Mouse (Mus musculus) MEL (cell line): ENCODE measurements around the gene Crocc. TPM values are rescaled to one million over a fixed set of nuclear protein-coding genes. Genes with fewer than 3 reads are reported as not detected.

Source experiments
- DNase-seq: peaks from one replicate; pipeline ENCODE4 v3.0.0; 2011; ENCODE audit warnings: low read depth, low spot score
- H3K27ac ChIP-seq: 2 replicates; pipeline ENCODE4 v1.5.1; 2012; ENCODE audit warnings: low read depth, mild to moderate bottlenecking, control low read depth, low read length, moderate library complexity; ENCODE audit not compliant: control insufficient read depth
- H3K27me3 ChIP-seq, 2 experiments: fragments of 150-350 bp in 1 of 2; sonication (generic) in 1 of 2; 2 replicates each; pipeline ENCODE4 v1.6.1; 2012; ENCODE audit warnings: low read length in 2 of 2, mild to moderate bottlenecking in 2 of 2, improper control_type of control experiment in 1 of 2, moderate library complexity in 1 of 2; ENCODE audit not compliant: insufficient read depth in 2 of 2, control insufficient read depth in 1 of 2
- H3K36me3 ChIP-seq, 2 experiments: 2 replicates each; pipeline ENCODE4 v1.6.1; 2012 to 2014; ENCODE audit warnings: low read length in 2 of 2, improper control_type of control experiment in 1 of 2, inconsistent platforms in 1 of 2, mild to moderate bottlenecking in 1 of 2; ENCODE audit not compliant: insufficient read depth in 2 of 2, control insufficient read depth in 1 of 2
- H3K4me1 ChIP-seq, 2 experiments: fragments of 150-350 bp in 1 of 2; sonication (generic) in 1 of 2; 2 replicates each; pipeline ENCODE4 v1.6.1; 2012; ENCODE audit warnings: low read length in 2 of 2, improper control_type of control experiment in 1 of 2, mild to moderate bottlenecking in 1 of 2; ENCODE audit not compliant: insufficient read depth in 2 of 2, control insufficient read depth in 1 of 2
- H3K4me3 ChIP-seq, 2 experiments: fragments of 150-350 bp in 1 of 2; sonication (generic) in 1 of 2; 2 replicates each; pipeline ENCODE4 v1.5.1; 2012; ENCODE audit warnings: low read depth in 2 of 2, low read length in 2 of 2, mild to moderate bottlenecking in 2 of 2, moderate library complexity in 2 of 2, control low read depth in 1 of 2, improper control_type of control experiment in 1 of 2; ENCODE audit not compliant: control insufficient read depth in 1 of 2, insufficient read depth in 1 of 2
- H3K79me2 ChIP-seq: 2 replicates; pipeline ENCODE4 v1.6.1; 2012; ENCODE audit warnings: mild to moderate bottlenecking, low read length, moderate library complexity; ENCODE audit not compliant: control insufficient read depth, poor library complexity, insufficient read depth
- H3K9ac ChIP-seq: 2 replicates; pipeline ENCODE4 v1.6.1; 2012; ENCODE audit warnings: low read depth, mild to moderate bottlenecking, control low read depth, low read length, moderate library complexity; ENCODE audit not compliant: control insufficient read depth, poor library complexity, severe bottlenecking
- H3K9me3 ChIP-seq: fragments of 150-350 bp; sonication (generic); replicated peaks from 2 replicates; pipeline ENCODE4 v1.6.1; 2012; ENCODE audit warnings: mild to moderate bottlenecking, low read length, improper control_type of control experiment, moderate library complexity; ENCODE audit not compliant: insufficient read depth
- BHLHE40 ChIP-seq: IDR thresholded peaks from 2 replicates; pipeline ENCODE4 v1.6.1; 2012; ENCODE audit warnings: low read depth, mild to moderate bottlenecking, inconsistent platforms, low read length, improper control_type of control experiment, borderline replicate concordance
- CHD1 ChIP-seq: IDR thresholded peaks from 2 replicates; pipeline ENCODE4 v1.6.1; 2012; ENCODE audit warnings: low read depth, mild to moderate bottlenecking, inconsistent platforms, low read length, improper control_type of control experiment
- CHD2 ChIP-seq: IDR thresholded peaks from 2 replicates; pipeline ENCODE4 v1.6.1; 2011; ENCODE audit warnings: low read length, improper control_type of control experiment
- CTCF ChIP-seq, 3 experiments: IDR thresholded peaks in 2 of 3; conservative IDR thresholded peaks in 1 of 3; 2 replicates each; pipeline ENCODE4 v1.5.1; 2011 to 2012; ENCODE audit warnings: low read length in 3 of 3, low read depth in 2 of 3, mild to moderate bottlenecking in 2 of 3, improper control_type of control experiment in 1 of 3, inconsistent platforms in 1 of 3, mixed read lengths in 1 of 3, moderate library complexity in 1 of 3; ENCODE audit not compliant: control insufficient read depth in 1 of 3, insufficient read depth in 1 of 3, poor library complexity in 1 of 3, severe bottlenecking in 1 of 3
- E2F4 ChIP-seq: IDR thresholded peaks from 2 replicates; pipeline ENCODE4 v1.6.1; 2011; ENCODE audit warnings: low read depth, low read length, improper control_type of control experiment, borderline replicate concordance
- ELF1 ChIP-seq: IDR thresholded peaks from 2 replicates; pipeline ENCODE4 v1.6.1; 2014; ENCODE audit warnings: low read depth, mild to moderate bottlenecking, inconsistent platforms, low read length, improper control_type of control experiment, moderate library complexity
- EP300 ChIP-seq, 2 experiments: IDR thresholded peaks; 2 replicates each; pipeline ENCODE4 v1.6.1; 2011; ENCODE audit warnings: improper control_type of control experiment in 2 of 2, low read length in 2 of 2, low read depth in 1 of 2, mild to moderate bottlenecking in 1 of 2
- ETS1 ChIP-seq: IDR thresholded peaks from 2 replicates; pipeline ENCODE4 v1.6.1; 2012; ENCODE audit warnings: low read depth, mild to moderate bottlenecking, inconsistent platforms, low read length, improper control_type of control experiment, moderate library complexity
- GABPA ChIP-seq: IDR thresholded peaks from 2 replicates; pipeline ENCODE4 v1.6.1; 2012; ENCODE audit warnings: low read depth, mild to moderate bottlenecking, inconsistent platforms, low read length, improper control_type of control experiment, moderate library complexity
- GATA1 ChIP-seq: IDR thresholded peaks from 2 replicates; pipeline ENCODE4 v1.6.1; 2011; ENCODE audit warnings: low read depth, low read length, improper control_type of control experiment
- KAT2A ChIP-seq: conservative IDR thresholded peaks from 2 replicates; pipeline ENCODE4 v1.6.1; 2012; ENCODE audit warnings: low read depth, low read length, improper control_type of control experiment, inconsistent platforms
- MAFK ChIP-seq: IDR thresholded peaks from 2 replicates; pipeline ENCODE4 v1.6.1; 2011; ENCODE audit warnings: low read depth, mild to moderate bottlenecking, low read length, improper control_type of control experiment, borderline replicate concordance
- MAX ChIP-seq: IDR thresholded peaks from 2 replicates; pipeline ENCODE4 v1.6.1; 2011; ENCODE audit warnings: low read length, improper control_type of control experiment
- MAZ ChIP-seq: IDR thresholded peaks from 2 replicates; pipeline ENCODE4 v1.6.1; 2012; ENCODE audit warnings: low read depth, mild to moderate bottlenecking, inconsistent platforms, low read length, improper control_type of control experiment
- MEF2A ChIP-seq: IDR thresholded peaks from 2 replicates; pipeline ENCODE4 v1.6.1; 2014; ENCODE audit warnings: low read depth, mild to moderate bottlenecking, inconsistent platforms, low read length, improper control_type of control experiment; ENCODE audit not compliant: poor library complexity, insufficient replicate concordance, severe bottlenecking; ENCODE audit errors: extremely low read depth
- MXI1 ChIP-seq: IDR thresholded peaks from 2 replicates; pipeline ENCODE4 v1.6.1; 2011; ENCODE audit warnings: mild to moderate bottlenecking, low read depth, low read length, improper control_type of control experiment
- MYB ChIP-seq: IDR thresholded peaks from 2 replicates; pipeline ENCODE4 v1.6.1; 2011; ENCODE audit warnings: mild to moderate bottlenecking, low read depth, low read length, improper control_type of control experiment
- MYC ChIP-seq: IDR thresholded peaks from 2 replicates; pipeline ENCODE4 v1.6.1; 2011; ENCODE audit warnings: low read depth, mild to moderate bottlenecking, low read length, improper control_type of control experiment, moderate library complexity
- NELFE ChIP-seq: IDR thresholded peaks from 2 replicates; pipeline ENCODE4 v1.6.1; 2011; ENCODE audit warnings: low read depth, low read length, improper control_type of control experiment
- NRF1 ChIP-seq: IDR thresholded peaks from 2 replicates; pipeline ENCODE4 v1.6.1; 2014; ENCODE audit warnings: low read depth, mild to moderate bottlenecking, inconsistent platforms, low read length, improper control_type of control experiment, moderate library complexity; ENCODE audit not compliant: poor library complexity, insufficient read depth, severe bottlenecking
- POLR2A ChIP-seq, 2 experiments: IDR thresholded peaks; 2 replicates each; pipeline ENCODE4 v1.6.1; 2011 to 2012; ENCODE audit warnings: low read length in 2 of 2, mild to moderate bottlenecking in 2 of 2, control low read depth in 1 of 2, improper control_type of control experiment in 1 of 2, low read depth in 1 of 2, moderate library complexity in 1 of 2; ENCODE audit not compliant: control insufficient read depth in 1 of 2, insufficient read depth in 1 of 2, poor library complexity in 1 of 2
- POLR2AphosphoS2 ChIP-seq: IDR thresholded peaks from 2 replicates; pipeline ENCODE4 v1.6.1; 2011; ENCODE audit warnings: low read length, improper control_type of control experiment
- POLR2AphosphoS5 ChIP-seq: IDR thresholded peaks from 2 replicates; pipeline ENCODE4 v1.6.1; 2012; ENCODE audit warnings: low read depth, borderline replicate concordance, mild to moderate bottlenecking, inconsistent platforms, low read length, moderate library complexity, mixed read lengths
- RAD21 ChIP-seq: IDR thresholded peaks from 2 replicates; pipeline ENCODE4 v1.6.1; 2011; ENCODE audit warnings: mild to moderate bottlenecking, low read depth, low read length, improper control_type of control experiment
- RCOR1 ChIP-seq: IDR thresholded peaks from 2 replicates; pipeline ENCODE4 v1.6.1; 2012; ENCODE audit warnings: low read depth, mild to moderate bottlenecking, inconsistent platforms, low read length, improper control_type of control experiment
- SMC3 ChIP-seq: IDR thresholded peaks from 2 replicates; pipeline ENCODE4 v1.6.1; 2011; ENCODE audit warnings: low read depth, low read length, improper control_type of control experiment
- TAL1 ChIP-seq: IDR thresholded peaks from 2 replicates; pipeline ENCODE4 v1.6.1; 2012; ENCODE audit warnings: mild to moderate bottlenecking, inconsistent platforms, low read length, moderate library complexity, mixed read lengths
- TBP ChIP-seq: IDR thresholded peaks from 2 replicates; pipeline ENCODE4 v1.8.0; 2011; ENCODE audit warnings: low read depth, low read length, improper control_type of control experiment
- TCF12 ChIP-seq: IDR thresholded peaks from 2 replicates; pipeline ENCODE4 v1.6.1; 2014; ENCODE audit warnings: low read depth, mild to moderate bottlenecking, inconsistent platforms, low read length, improper control_type of control experiment, moderate library complexity
- UBTF ChIP-seq: IDR thresholded peaks from 2 replicates; pipeline ENCODE4 v1.6.1; 2012; ENCODE audit warnings: low read depth, mild to moderate bottlenecking, inconsistent platforms, low read length, improper control_type of control experiment, moderate library complexity, borderline replicate concordance; ENCODE audit not compliant: insufficient read depth
- USF1 ChIP-seq: IDR thresholded peaks from 2 replicates; pipeline ENCODE4 v1.6.1; 2014; ENCODE audit warnings: low read depth, mild to moderate bottlenecking, inconsistent platforms, low read length, improper control_type of control experiment, moderate library complexity
- USF2 ChIP-seq, 2 experiments: IDR thresholded peaks; 2 replicates each; pipeline ENCODE4 v1.6.1; 2011 to 2012; ENCODE audit warnings: improper control_type of control experiment in 2 of 2, low read length in 2 of 2, borderline replicate concordance in 1 of 2, inconsistent platforms in 1 of 2, low read depth in 1 of 2, mild to moderate bottlenecking in 1 of 2; ENCODE audit not compliant: insufficient read depth in 1 of 2
- ZC3H11A ChIP-seq: IDR thresholded peaks from 2 replicates; pipeline ENCODE4 v1.6.1; 2012; ENCODE audit warnings: low read depth, mild to moderate bottlenecking, inconsistent platforms, low read length, improper control_type of control experiment
- ZKSCAN1 ChIP-seq: IDR thresholded peaks from 2 replicates; pipeline ENCODE4 v1.6.1; 2012; ENCODE audit warnings: low read depth, mild to moderate bottlenecking, inconsistent platforms, low read length, improper control_type of control experiment, moderate library complexity
- ZMIZ1 ChIP-seq: IDR thresholded peaks from 2 replicates; pipeline ENCODE4 v1.6.1; 2012; ENCODE audit warnings: low read depth, mild to moderate bottlenecking, inconsistent platforms, low read length, improper control_type of control experiment, moderate library complexity
- ZNF384 ChIP-seq: IDR thresholded peaks from 2 replicates; pipeline ENCODE4 v1.6.1; 2012; ENCODE audit warnings: low read depth, mild to moderate bottlenecking, inconsistent platforms, low read length, improper control_type of control experiment
- polyA plus RNA-seq, 2 experiments: library from polyadenylated mRNA; stranded (reverse) in 1 of 2; unstranded in 1 of 2; fragments of >175 nt in 1 of 2; fragments of >200 nt in 1 of 2; gene quantifications; 2 replicates each; pipeline versions ENCODE4 v1.2.1 to v1.2.4; 2012; ENCODE audit warnings: low replicate concordance in 2 of 2, low read depth in 1 of 2; ENCODE audit not compliant: insufficient read length in 2 of 2, insufficient read depth in 1 of 2, missing spikeins in 1 of 2
- total RNA-seq: library from RNA; depleted of rRNA; stranded (reverse); fragments of 300-350 nt; gene quantifications from 2 replicates; pipeline ENCODE4 v1.2.3, GENCODE M21; 2012

The Crocc gene
- total and polyA plus RNA-seq, 3 experiments: 0.77 to 3.6 TPM; not detected in 1

GRCm38 (mm10) chr4:140986711-140987395 lies 73.5 kb downstream of the Crocc start, which contains the start of gene Atp13a2:
Gene Atp13a2, plus strand, starts transcription at chr4:140986873.
- Histone ChIP-seq H3K27me3 (no peaks in the 10 kb centered on the region), H3K4me3 (peak within 1 kb of the TSS; percentile 84 to 99), H3K27ac (peak within 1 kb of the TSS; percentile 36), H3K79me2 (peaks cover 8% of the 10 kb centered on the region), H3K36me3 (peaks cover 0 to 15% of the 10 kb centered on the region in 2 experiments; a peak in 2 of 4 replicates), H3K4me1 (peaks cover 7 to 23% of the 10 kb centered on the region in 2 experiments), H3K9ac (peak within 1 kb of the TSS; percentile 82), H3K9me3 (no peaks in the 10 kb centered on the region)
- peak; percentile 89 for DNase-seq
- TF ChIP-seq MYC (no peak), USF1 (no peak), POLR2A (IDR thresholded peaks at IDR 0.05; ENCODE audit: control insufficient read depth in 1 of 2, insufficient read depth in 1 of 2, low read depth in 1 of 2, low read length in 2 of 2, poor library complexity in 1 of 2) (peak; percentile 44 to 60; a peak in 2 of 4 replicates), CHD1 (no peak), SMC3 (no peak), EP300 (IDR thresholded peaks at IDR 0.05; ENCODE audit: low read depth in 1 of 2, low read length in 2 of 2) (no peak), NRF1 (peak; percentile 83), ZMIZ1 (0 out of 2 replicates have a peak, but pooled peaks have one; percentile 42), GATA1 (no peak), GABPA (no peak), RAD21 (no peak), CHD2 (no peak), MAZ (0 out of 2 replicates have a peak, but pooled peaks have one; percentile 18), BHLHE40 (no peak), MEF2A (no peak), UBTF (no peak), USF2 (IDR thresholded peaks at IDR 0.05; ENCODE audit: borderline replicate concordance in 1 of 2, insufficient read depth in 1 of 2, low read depth in 1 of 2, low read length in 2 of 2) (no peak), NELFE (peak; percentile 63), POLR2AphosphoS5 (no peak), TBP (no peak), TAL1 (no peak), POLR2AphosphoS2 (no peak; the same call in 1 of the 2 replicates), MXI1 (peak; percentile 84), ZC3H11A (no peak), KAT2A (peak; percentile 86), CTCF (IDR thresholded peaks at IDR 0.05 in 2 of 3, conservative IDR thresholded peaks at IDR 0.05 in 1 of 3; ENCODE audit: control insufficient read depth in 1 of 3, insufficient read depth in 1 of 3, low read depth in 2 of 3, low read length in 3 of 3, poor library complexity in 1 of 3, severe bottlenecking in 1 of 3) (no peak), MAX (peak; percentile 34; the same call in 1 of the 2 replicates), RCOR1 (peak; percentile 15; the same call in 1 of the 2 replicates), ETS1 (no peak), ZNF384 (no peak), ZKSCAN1 (no peak), MYB (no peak), TCF12 (peak; percentile 35; the same call in 1 of the 2 replicates), E2F4 (no peak), ELF1 (peak; percentile 64), MAFK (no peak)
